Mouse (Mus musculus) heart, adult 2 months (tissue): ENCODE data around the gene Tollip. TPM values are rescaled to one million over a fixed set of nuclear protein-coding genes. Genes with fewer than 3 reads are reported as not detected.

Experiments
- DNase-seq, 2 experiments: peaks; one replicate each; pipeline ENCODE4 v3.0.0; 2021
- H3K27ac ChIP-seq: fragments of 200-600 bp; 2 replicates; pipeline ENCODE4 v1.8.1; 2022
- H3K27me3 ChIP-seq: fragments of 200-500 bp; 2 replicates; pipeline ENCODE4 v1.6.1; 2012; ENCODE audit warnings: mild to moderate bottlenecking, low read length, inconsistent platforms, mixed read lengths; ENCODE audit not compliant: control insufficient read depth, insufficient read depth
- H3K36me3 ChIP-seq: fragments of 200-500 bp; 2 replicates; pipeline ENCODE4 v1.6.1; 2012; ENCODE audit warnings: low read length, inconsistent platforms; ENCODE audit not compliant: control insufficient read depth, insufficient read depth
- H3K4me1 ChIP-seq: fragments of 200-500 bp; 2 replicates; pipeline ENCODE4 v1.6.1; 2011; ENCODE audit warnings: low read length; ENCODE audit not compliant: control insufficient read depth, insufficient read depth
- H3K4me3 ChIP-seq: fragments of 200-600 bp; 2 replicates; pipeline ENCODE4 v1.8.1; 2022
- H3K79me2 ChIP-seq: fragments of 200-500 bp; replicated peaks from 2 replicates; pipeline ENCODE4 v1.6.1; 2012; ENCODE audit warnings: mild to moderate bottlenecking, inconsistent platforms, low read length, moderate library complexity, mixed read lengths; ENCODE audit not compliant: control insufficient read depth, insufficient read depth
- H3K9ac ChIP-seq: fragments of 200-500 bp; 2 replicates; pipeline ENCODE4 v1.6.1; 2012; ENCODE audit warnings: low read depth, mild to moderate bottlenecking, control low read depth, inconsistent platforms, low read length, mixed read lengths
- CTCF ChIP-seq: fragments of 200-600 bp; IDR thresholded peaks from 2 replicates; pipeline ENCODE4 v1.8.1; 2022; ENCODE audit warnings: antibody characterized with exemption, mild to moderate bottlenecking, moderate library complexity
- EP300 ChIP-seq: fragments of 200-500 bp; IDR thresholded peaks from 2 replicates; pipeline ENCODE4 v1.6.1; 2011; ENCODE audit warnings: low read depth, low read length, control low read depth; ENCODE audit not compliant: insufficient read depth
- POLR2A ChIP-seq: fragments of 200-500 bp; IDR thresholded peaks from 2 replicates; pipeline ENCODE4 v1.6.1; 2011; ENCODE audit warnings: mild to moderate bottlenecking, low read depth, low read length, control low read depth; ENCODE audit not compliant: insufficient read depth
- WGBS: fragments of 180-500 bp; shearing (Covaris S2); methylation state at CpG from one replicate; pipeline ENCODE4 v1.1.7; 2018; 5-methylcytosine and 5-hydroxymethylcytosine counted together
- intact Hi-C: fragments of 180-260 bp; cut with DNase I; formaldehyde crosslinking; loops from one replicate; pipeline ENCODE4 v1.15.1; 2025
- polyA plus RNA-seq: library from polyadenylated mRNA; depleted of rRNA; stranded (reverse); fragments of >200 nt; gene quantifications from 2 replicates; pipeline ENCODE4 v1.2.3, GENCODE M21; 2012; rRNA removed
- total RNA-seq, 2 experiments: library from RNA; stranded (reverse); gene quantifications; 2 replicates each; pipeline ENCODE4 v1.2.3; 2021

Tollip gene
- total and polyA plus RNA-seq, 3 experiments: 50.2 to 66.3 (median 54.2) TPM

- DNase-seq: no peak
- no peak within 1 kb of the TSS for H3K9ac ChIP-seq
- H3K79me2 ChIP-seq: no peaks in the 10 kb centered on the region
- H3K4me1 ChIP-seq: peaks cover 2% of the 10 kb centered on the region; the same call in 1 of the 2 replicates
- no peak within 1 kb of the TSS for H3K4me3 ChIP-seq
- no peak within 1 kb of the TSS for H3K27ac ChIP-seq
- intact Hi-C loops: no loop called here
- WGBS: 59% methylated on average over 5 of the region's 5 CpGs
- TF ChIP-seq EP300 (no peak), POLR2A (no peak), CTCF (no peak)
- no peaks in the 10 kb centered on the region for H3K36me3 ChIP-seq
- H3K27me3 ChIP-seq: no peaks in the 10 kb centered on the region
Observed at GRCm38 (mm10) chr7:141838779-141839178, 79.5 kb downstream of the Tollip start, which contains the start of gene Muc5b. Gene Muc5b, plus strand, starts transcription at chr7:141839070.

DNA sequence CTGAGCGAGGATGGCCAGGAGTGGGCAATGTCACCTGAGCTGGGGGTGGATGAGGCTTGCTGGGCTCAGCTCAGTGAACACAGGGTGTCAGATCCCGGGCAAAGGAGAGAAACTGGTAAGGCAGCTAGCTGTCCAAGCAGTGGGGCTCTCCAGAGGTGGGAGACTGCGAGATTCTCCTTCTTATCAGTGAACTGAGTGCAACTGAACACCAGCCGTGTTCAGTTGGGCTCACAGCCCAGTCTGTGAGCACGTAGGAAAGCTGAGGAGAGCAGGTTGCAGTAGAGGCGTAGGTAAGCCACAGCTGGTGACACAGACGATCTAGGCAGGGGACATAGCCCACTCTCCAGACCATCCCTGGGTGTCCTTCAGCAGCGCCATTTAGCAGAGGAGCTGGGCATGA is 81.9 kb downstream of the Tollip start:
- Histone ChIP-seq H3K27me3 (no peaks in the 10 kb centered on the region), H3K27ac (no peak overlapping the region), H3K79me2 (no peaks in the 10 kb centered on the region), H3K4me3 (no peak overlapping the region), H3K4me1 (peaks cover 2% of the 10 kb centered on the region; the same call in 1 of the 2 replicates), H3K9ac (no peak overlapping the region), H3K36me3 (no peaks in the 10 kb centered on the region)
- WGBS: 43% methylated on average over 8 of the region's 8 CpGs
- peak in 1 of 2 experiments; percentile 7 for DNase-seq
- no peak for TF ChIP-seq CTCF
- TF ChIP-seq POLR2A: no peak
- no peak for TF ChIP-seq EP300
- intact Hi-C loops: no loop called here

- intact Hi-C loops: no loop called here
- Histone ChIP-seq H3K4me1 (peaks cover 2% of the 10 kb centered on the region; the same call in 1 of the 2 replicates), H3K4me3 (no peak overlapping the region), H3K9ac (no peak overlapping the region), H3K79me2 (no peaks in the 10 kb centered on the region), H3K27ac (no peak overlapping the region), H3K36me3 (no peaks in the 10 kb centered on the region), H3K27me3 (no peaks in the 10 kb centered on the region)
- WGBS: 69% methylated on average over 7 of the region's 7 CpGs
- DNase-seq: no peak
- no peak for TF ChIP-seq EP300
- TF ChIP-seq CTCF: no peak
- no peak for TF ChIP-seq POLR2A
Observed at GRCm38 (mm10) chr7:141835941-141836340, 82.4 kb downstream of the Tollip start.

Other genes starting within 250 kb of the Tollip start
- gene Muc2, start 228.2 kb downstream of the Tollip start, total RNA-seq: not detected
- gene Muc2, start 228.2 kb downstream of the Tollip start, polyA plus RNA-seq: 0.25 and 0.38 TPM in 2 replicates
- not detected for gene Muc5ac, start 129.5 kb downstream of the Tollip start, total RNA-seq
- gene Muc5ac, start 129.5 kb downstream of the Tollip start, polyA plus RNA-seq: 0.04 TPM in 1 of 2 replicates, not detected in the other
- not detected for gene Muc5b, start 79.4 kb downstream of the Tollip start, total RNA-seq
- gene Muc5b, start 79.4 kb downstream of the Tollip start, polyA plus RNA-seq: 4.9 TPM in 1 of 2 replicates, not detected in the other
- under 1 TPM; 0.07 to 0.18 TPM for gene Brsk2, start 31.2 kb upstream of the Tollip start, total RNA-seq
- 0.20 and 0.23 TPM in 2 replicates for gene Brsk2, start 31.2 kb upstream of the Tollip start, polyA plus RNA-seq
- gene Mob2, start 142.6 kb upstream of the Tollip start, total RNA-seq: 10 to 100 TPM; 41.9 to 44.5 TPM
- gene Mob2, start 142.6 kb upstream of the Tollip start, polyA plus RNA-seq: 44.8 and 58.9 TPM in 2 replicates
- 10 to 100 TPM; 37.4 to 43.2 TPM for gene Dusp8, start 177.3 kb upstream of the Tollip start, total RNA-seq
- 31.4 and 38.4 TPM in 2 replicates for gene Dusp8, start 177.3 kb upstream of the Tollip start, polyA plus RNA-seq
- gene Gm45618, start 202.2 kb upstream of the Tollip start, total RNA-seq: not detected
- gene Gm45618, start 202.2 kb upstream of the Tollip start, polyA plus RNA-seq: not detected in 2 replicates
- gene Gm39115, start 217.5 kb upstream of the Tollip start, total RNA-seq: not detected
- gene Gm39115, start 217.5 kb upstream of the Tollip start, polyA plus RNA-seq: not detected in 2 replicates
- not detected for gene Gm45337, start 226.1 kb upstream of the Tollip start, total RNA-seq
- not detected in 2 replicates for gene Gm45337, start 226.1 kb upstream of the Tollip start, polyA plus RNA-seq
- not detected for gene Gm29735, start 238.6 kb upstream of the Tollip start, total RNA-seq
- not detected in 2 replicates for gene Gm29735, start 238.6 kb upstream of the Tollip start, polyA plus RNA-seq
- not detected for gene Gm4553, start 247.2 kb upstream of the Tollip start, total RNA-seq
- gene Gm4553, start 247.2 kb upstream of the Tollip start, polyA plus RNA-seq: not detected in 2 replicates